Mouse (Mus musculus) thymus, postnatal 25 days (tissue): ENCODE results near the gene Ccdc191.

Experiments used
- DNase-seq: peaks from one replicate; pipeline ENCODE4 v3.0.0; 2022

Ccdc191 gene

DNA sequence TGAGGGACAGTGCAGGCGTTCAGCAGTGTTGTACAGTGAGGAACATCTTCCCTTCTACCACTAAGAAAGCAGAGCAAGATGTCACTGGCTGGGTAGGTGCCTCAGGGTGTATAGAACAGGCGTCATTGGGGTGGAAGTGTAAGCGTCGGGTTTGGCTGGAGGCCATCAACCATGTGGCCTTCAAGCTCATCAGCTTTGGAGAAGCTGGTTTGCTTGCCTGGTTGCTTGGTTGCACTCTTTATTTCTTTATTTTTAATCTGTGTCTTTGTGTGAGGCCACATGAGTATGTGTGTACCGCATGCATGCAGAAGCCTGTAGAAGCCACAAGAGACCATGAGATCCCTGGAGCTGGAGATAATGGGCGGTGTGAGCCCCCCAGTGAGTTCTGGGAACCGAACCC is 42.7 kb downstream of the Ccdc191 start:
- no peak for DNase-seq

- DNase-seq, result no peak
Measured at GRCm38 (mm10) chr16:43933041-43933440, 43.4 kb downstream of the Ccdc191 start.

- DNase-seq, result no peak
Measured at GRCm38 (mm10) chr16:43934856-43935255, 45.3 kb downstream of the Ccdc191 start.

GRCm38 (mm10) chr16:43935367-43935766 is 45.8 kb downstream of the Ccdc191 start:
- no peak for DNase-seq

DNA sequence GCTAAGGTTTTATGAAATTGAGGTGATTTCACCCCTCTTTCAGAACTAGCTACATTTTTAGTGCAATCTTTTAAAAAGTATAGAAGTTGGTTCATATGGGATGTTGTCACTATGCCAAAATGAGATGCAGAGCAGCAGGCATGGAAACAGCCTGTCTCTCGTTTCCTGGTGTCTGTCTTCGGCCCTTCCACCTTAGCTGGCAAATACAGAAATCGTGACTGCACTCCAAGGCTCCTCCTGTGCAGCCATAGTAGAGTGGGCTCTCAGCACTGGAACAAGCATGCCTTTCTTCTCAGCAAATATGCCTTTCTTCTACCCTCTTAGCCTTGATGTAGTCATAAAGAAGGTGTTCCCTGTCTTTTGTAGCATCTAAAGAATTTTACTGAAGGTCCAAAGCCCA is 46.3 kb downstream of the Ccdc191 start:
- DNase-seq, result no peak

- DNase-seq, result no peak
Measured at GRCm38 (mm10) chr16:43940846-43941245, 51.2 kb downstream of the Ccdc191 start.

DNA sequence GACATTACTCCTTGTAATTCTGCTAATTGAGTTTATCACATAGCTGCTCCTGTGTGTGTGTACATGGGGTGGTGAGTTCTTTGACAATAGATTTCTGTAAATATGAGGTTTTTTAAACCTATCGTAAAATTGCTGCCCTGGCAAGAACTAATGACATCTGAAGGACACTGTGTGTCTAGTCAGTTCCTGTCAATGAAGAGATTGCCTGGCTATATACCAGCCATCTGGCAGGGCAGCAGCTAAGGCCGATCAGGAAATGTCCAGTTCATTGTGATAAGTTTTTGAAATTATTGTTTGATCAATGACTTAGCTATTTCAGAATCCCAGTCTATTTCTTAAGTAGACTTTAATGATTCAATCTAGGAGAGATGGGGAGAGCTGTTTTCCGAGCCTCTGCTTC is 55.8 kb downstream of the Ccdc191 start:
- DNase-seq, result no peak

- DNase-seq, result no peak
Measured at GRCm38 (mm10) chr16:43945869-43946268, 56.3 kb downstream of the Ccdc191 start.

DNA sequence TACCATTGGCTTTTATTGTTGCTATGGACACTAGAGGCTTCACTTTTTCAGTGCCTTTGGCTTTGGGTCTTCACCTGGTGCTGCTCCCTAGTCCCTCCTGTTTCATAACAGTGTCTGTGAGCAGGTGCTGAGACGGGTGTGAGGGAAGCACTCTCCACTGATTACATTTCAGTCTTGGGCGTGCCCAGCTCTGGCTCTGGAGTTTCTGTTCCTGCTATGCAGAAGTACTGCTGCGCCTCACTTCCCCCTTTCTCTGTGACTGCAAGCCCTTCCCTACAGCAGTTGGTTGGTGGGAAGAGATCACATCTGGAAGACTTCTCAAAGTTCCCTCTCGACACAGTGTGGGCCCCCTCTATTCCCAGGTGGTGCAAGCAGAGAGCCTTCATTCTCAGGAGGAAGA is 62.0 kb downstream of the Ccdc191 start:
- DNase-seq, result no peak

- DNase-seq, result peak; percentile 35
Measured at GRCm38 (mm10) chr16:43954913-43955312, 65.3 kb downstream of the Ccdc191 start.

DNA sequence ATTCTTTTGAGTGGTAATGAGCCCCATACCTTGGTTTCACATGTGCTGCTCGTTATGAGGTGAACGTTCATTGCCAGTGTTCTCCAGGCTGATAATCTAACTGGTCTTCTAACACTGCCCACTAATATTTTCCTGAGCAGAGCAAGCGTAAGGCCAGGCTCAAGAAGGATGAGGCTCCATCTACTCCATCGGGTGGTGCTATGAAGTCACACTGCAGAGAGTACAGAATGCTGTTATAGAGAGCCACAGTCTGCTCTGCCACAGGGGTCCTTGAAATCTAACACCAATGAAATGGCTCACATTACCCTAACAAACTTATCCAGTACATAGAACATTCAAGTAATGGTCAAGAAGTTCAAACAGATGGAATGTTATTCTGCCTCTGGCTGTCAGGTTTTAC is 68.4 kb downstream of the Ccdc191 start:
- no peak for DNase-seq

DNA sequence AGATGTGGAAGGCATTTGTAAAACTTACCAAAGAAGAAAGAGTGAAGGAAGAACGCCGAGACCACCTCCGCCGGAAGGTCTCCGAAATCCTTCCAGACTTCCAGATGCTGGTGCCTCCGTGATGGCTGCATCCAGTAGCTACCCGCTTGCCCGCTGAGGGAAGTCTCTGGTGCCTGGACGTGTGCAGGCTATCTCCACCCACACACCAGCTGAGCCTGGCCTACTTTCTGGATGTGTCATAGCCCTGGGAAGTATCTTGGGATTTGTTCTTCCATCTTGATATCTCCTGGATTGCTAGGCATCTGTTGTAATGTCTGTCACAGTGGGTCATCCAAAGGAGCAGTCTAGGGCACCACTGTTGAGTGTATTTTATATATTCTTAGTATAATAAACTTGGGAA is 73.7 kb downstream of the Ccdc191 start:
- DNase-seq, result no peak

DNA sequence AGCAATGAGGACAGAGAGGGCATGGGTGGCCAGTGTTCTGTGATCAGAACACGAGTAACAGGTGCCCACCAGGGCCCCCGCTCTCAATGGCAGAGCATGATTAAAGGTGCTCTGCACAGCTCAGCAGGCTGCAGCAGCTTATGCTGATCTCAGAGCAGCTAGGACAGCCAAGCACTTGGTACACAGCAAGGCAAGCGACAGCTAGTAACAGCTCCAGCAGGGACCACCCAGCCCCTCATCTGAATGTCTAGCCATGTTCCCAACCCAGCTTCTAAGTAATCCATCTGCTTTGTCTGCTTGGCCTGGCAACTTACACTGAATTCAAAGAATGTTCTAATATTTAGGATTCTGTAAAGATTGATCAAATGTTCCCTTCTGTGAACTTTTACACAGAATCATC is 74.2 kb downstream of the Ccdc191 start:
- no peak for DNase-seq

DNA sequence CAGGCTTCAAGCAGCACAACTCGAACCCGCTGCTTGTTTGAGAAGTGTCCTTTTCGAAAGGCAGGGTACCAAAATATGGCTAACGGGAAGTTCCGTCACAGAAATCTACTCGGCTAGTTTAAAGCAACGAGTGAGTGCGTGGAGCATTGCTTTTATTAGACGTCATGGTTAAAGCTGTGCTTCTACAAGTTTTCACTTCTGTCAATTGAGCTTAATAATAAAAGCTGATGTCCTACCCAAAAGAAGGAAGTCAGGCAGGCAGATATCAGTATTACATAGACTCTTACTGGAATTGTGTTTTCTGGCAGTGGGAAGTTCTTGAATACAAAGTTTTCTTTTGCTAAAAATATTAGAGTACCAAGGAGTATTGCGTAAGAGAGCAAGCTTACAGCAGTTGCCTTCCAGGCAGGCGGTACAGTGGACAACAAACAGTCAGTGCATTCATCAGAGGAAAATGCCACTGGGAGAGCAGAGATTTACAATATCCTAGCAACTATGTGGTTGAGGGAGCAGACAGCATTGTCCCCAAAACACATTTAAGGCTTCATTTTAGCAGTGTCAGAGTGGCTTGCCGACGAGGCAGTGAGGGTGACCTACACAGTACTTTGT is 76.3 kb downstream of the Ccdc191 start:
- DNase-seq, result no peak

- peak; percentile 46 for DNase-seq
Measured at GRCm38 (mm10) chr16:43970426-43970825, 80.8 kb downstream of the Ccdc191 start.

- DNase-seq, result no peak
Measured at GRCm38 (mm10) chr16:43971189-43971588, 81.6 kb downstream of the Ccdc191 start.

DNA sequence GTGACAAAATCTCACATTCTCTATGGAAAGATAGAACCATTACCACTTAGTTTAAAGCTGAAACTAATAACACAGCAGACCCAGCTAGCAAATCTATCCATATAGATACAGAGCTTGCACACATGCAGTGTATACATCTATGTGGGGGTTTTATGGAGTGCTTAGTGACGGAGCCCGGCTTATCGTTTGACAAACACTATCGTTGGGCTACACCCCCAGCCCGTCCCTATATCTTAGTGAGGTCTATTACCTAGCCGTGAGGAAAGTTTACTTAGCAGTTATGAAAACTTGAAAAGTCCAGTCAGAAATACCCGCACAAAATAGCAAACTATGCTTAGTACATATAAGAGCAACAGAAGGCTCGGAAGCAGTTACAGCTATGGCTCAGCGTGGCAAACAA is 82.1 kb downstream of the Ccdc191 start:
- DNase-seq, result no peak

GRCm38 (mm10) chr16:43972391-43972790 is 82.8 kb downstream of the Ccdc191 start:
- DNase-seq, result no peak

DNA sequence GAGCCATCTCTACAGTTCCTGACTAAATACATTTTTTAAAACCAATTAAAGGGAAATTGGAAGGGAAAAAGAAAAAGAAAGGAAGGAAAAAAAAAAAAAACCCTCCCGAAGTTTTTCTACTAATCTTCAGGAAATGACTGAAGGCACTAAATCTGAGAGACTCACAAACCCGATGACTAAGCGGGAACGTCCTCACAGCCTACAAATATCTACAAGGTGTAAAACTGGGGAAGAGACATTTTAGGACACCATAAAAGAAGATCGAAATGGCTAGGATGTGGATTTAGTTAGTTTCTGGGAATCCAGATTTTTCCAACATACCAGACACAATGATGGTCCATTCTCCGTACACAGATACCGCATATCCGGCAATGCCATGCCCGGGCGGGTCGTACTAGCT is 83.5 kb downstream of the Ccdc191 start:
- DNase-seq, result no peak

GRCm38 (mm10) chr16:43973606-43974220 is 84.1 kb downstream of the Ccdc191 start:
- no peak for DNase-seq

DNA sequence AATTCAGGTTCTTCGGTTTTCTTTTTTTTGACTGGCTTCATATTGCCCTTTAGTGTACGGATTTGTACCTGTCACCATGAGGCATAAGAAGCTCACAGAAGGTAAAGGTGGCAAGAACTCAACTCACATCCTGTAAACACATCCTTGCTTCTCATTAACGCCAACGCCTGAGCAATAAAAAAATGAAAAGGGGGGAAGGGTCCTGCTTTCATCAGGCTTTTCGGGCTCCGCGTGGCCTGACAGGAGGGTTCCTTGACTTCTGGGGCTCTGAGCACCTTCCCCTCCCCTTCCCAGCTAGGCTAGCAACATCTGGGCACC is 89.4 kb downstream of the Ccdc191 start:
- no peak for DNase-seq

GRCm38 (mm10) chr16:43979328-43980109 is 89.9 kb downstream of the Ccdc191 start, which contains the start of gene Zdhhc23:
Gene Zdhhc23 (minus strand): TSS chr16:43979791.
- DNase-seq, result peak; percentile 61

- no peak for DNase-seq
Measured at GRCm38 (mm10) chr16:43980110-43980609, 90.6 kb downstream of the Ccdc191 start.

GRCm38 (mm10) chr16:43986299-43986698 is 96.7 kb downstream of the Ccdc191 start:
- DNase-seq, result no peak
